Mouse (Mus musculus): Measurements from ENCODE around the gene Ust. TPM values are rescaled to one million over a fixed set of nuclear protein-coding genes. Genes with fewer than 3 reads are reported as not detected.

Gene Ust
- polyA plus RNA-seq, 1 experiment from 2014 or later, result 4.1 TPM

DNA sequence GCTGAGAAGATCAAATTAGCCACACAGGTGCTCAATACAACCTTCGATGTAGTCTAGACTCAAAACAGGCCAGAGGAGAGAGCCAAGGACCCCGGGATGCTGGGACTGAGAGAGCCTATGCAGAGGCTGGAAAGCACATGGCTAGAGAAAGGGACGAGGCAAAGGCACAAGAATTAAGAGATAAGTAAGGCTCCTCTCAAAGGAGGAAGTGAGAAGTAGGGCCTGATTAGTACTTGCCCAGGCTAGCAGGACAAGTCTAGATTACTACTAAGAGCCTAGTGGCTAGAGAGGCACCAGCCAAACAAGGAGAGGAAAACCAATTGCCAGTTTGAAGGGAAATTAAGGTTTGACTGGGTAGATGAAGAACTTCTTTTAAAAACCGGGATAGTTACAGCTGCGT, 241.5 kb downstream of the Ust start:
- H3K36me3 ChIP-seq, result no peaks in the 10 kb centered on the region
- H3K4me2 ChIP-seq, result no peak overlapping the region
- no peaks in the 10 kb centered on the region for H3K4me1 ChIP-seq (replicated peaks)
- no peak overlapping the region for H3K9ac ChIP-seq
- H3K27ac ChIP-seq, result no peak overlapping the region
- H3K9me3 ChIP-seq, result no peaks in the 10 kb centered on the region
- no peaks in the 10 kb centered on the region for H3K27me3 ChIP-seq
- 86% methylated on average over 5 of the region's 5 CpGs for WGBS
- no peak overlapping the region for H3K4me3 ChIP-seq
- ATAC-seq (ENCODE audit: low FRiP score), result no peak

DNA sequence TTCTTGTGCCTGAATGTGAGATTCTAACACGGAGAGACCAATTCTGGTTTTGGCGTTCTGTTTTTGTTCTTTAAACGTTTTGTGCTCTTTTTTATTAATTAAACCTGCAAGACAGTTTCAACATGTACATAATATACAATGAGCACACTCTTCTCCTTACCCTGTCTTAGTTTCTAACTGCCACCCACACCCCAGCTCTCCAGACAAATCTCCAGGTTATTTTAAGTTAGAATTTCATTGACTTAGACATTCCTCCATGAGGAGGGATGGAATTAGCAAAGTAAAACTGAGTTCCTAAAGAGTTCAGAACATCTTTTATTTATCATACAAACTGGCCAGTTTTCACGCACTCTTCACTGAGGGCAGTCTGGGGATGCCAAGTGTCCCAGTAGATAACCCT, 248.9 kb downstream of the Ust start:
- H3K27me3 ChIP-seq, result no peaks in the 10 kb centered on the region
- WGBS, result 86% methylated on average over 4 of the region's 4 CpGs
- H3K9ac ChIP-seq, result no peak overlapping the region
- H3K27ac ChIP-seq, result no peak overlapping the region
- H3K4me2 ChIP-seq, result no peak overlapping the region
- no peaks in the 10 kb centered on the region for H3K9me3 ChIP-seq
- H3K4me3 ChIP-seq, result no peak overlapping the region
- no peaks in the 10 kb centered on the region for H3K36me3 ChIP-seq
- no peaks in the 10 kb centered on the region for H3K4me1 ChIP-seq (replicated peaks)
- no peak for ATAC-seq (ENCODE audit: low FRiP score)

DNA sequence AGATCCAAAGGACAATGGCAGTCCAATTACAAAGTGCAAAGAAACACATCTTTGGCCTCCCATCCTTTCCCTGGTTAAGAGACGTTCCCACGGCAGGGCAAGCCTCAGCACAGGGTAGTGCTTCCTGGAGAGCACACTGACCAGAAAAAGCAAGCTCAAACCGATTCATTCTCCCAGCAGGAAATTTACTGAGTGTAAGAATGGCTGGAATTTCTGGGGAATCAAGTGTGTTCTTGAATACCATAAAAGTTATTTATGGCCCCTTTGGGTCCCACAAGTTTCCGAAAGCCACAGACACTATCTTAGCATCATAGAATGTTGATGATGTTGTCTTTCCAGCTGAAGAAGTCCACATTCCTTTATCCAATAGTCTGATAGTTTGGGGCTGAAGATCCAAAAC, 258.9 kb downstream of the Ust start:
- no peak for ATAC-seq (ENCODE audit: low FRiP score)
- WGBS, result 48% methylated on average over 4 of the region's 4 CpGs
- Histone ChIP-seq H3K4me3 (no peak overlapping the region), H3K9me3 (no peaks in the 10 kb centered on the region), H3K36me3 (no peaks in the 10 kb centered on the region), H3K4me2 (no peak overlapping the region), H3K4me1 (replicated peaks) (no peaks in the 10 kb centered on the region), H3K27me3 (no peaks in the 10 kb centered on the region), H3K27ac (no peak overlapping the region), H3K9ac (no peak overlapping the region)

DNA sequence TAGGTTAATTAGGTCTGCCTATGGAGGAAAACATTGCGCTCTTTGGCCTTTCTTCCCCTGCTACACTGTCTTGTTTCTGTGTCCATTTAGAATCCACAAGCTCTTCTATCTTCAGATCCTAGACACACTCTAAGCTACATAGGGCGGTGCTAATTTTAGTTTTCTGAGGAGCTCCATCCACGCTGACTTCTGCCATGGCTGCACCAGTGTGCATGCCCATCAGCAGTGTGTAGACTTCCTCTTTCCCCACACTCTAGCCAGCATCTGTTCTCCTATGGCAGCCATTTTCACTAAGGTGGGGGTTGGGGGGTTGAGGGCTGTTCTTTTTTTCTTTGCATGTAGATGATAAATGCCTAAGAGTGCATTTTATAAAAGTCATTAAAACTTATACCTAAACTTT, 268.6 kb downstream of the Ust start:
- Histone ChIP-seq H3K36me3 (no peaks in the 10 kb centered on the region), H3K27me3 (no peaks in the 10 kb centered on the region), H3K27ac (no peak overlapping the region), H3K4me3 (no peak overlapping the region), H3K4me1 (replicated peaks) (no peaks in the 10 kb centered on the region), H3K9me3 (no peaks in the 10 kb centered on the region), H3K9ac (no peak overlapping the region), H3K4me2 (no peak overlapping the region)
- 92% methylated on average over 3 of the region's 3 CpGs for whole genome bisulfite sequencing
- no peak for ATAC-seq (ENCODE audit: low FRiP score)

DNA sequence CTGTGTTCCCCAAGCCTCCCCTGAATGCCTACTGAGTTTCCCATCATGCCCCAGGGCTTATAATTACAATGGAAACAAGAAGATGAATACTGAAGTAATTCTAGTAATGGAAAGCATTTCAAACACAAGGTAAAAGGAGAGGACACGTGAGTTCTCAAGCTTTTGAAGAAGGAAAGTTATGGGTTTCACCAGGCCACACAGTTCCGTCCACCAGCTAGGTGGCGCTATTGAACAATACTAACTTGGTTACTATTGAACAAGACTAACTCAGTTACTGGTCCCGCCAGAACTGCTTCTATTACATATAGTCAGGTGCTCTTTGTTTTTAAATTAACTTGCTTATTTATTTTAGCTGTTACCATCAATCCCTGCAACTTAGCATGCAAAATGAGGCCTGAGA, 276.3 kb downstream of the Ust start:
- Histone ChIP-seq H3K9ac (no peak overlapping the region), H3K4me1 (replicated peaks) (no peaks in the 10 kb centered on the region), H3K9me3 (no peaks in the 10 kb centered on the region), H3K4me2 (no peak overlapping the region), H3K27ac (no peak overlapping the region), H3K4me3 (no peak overlapping the region), H3K27me3 (no peaks in the 10 kb centered on the region), H3K36me3 (no peaks in the 10 kb centered on the region)
- no peak for ATAC-seq (ENCODE audit: low FRiP score)
- 14% methylated on average over 4 of the region's 4 CpGs for whole genome bisulfite sequencing

DNA sequence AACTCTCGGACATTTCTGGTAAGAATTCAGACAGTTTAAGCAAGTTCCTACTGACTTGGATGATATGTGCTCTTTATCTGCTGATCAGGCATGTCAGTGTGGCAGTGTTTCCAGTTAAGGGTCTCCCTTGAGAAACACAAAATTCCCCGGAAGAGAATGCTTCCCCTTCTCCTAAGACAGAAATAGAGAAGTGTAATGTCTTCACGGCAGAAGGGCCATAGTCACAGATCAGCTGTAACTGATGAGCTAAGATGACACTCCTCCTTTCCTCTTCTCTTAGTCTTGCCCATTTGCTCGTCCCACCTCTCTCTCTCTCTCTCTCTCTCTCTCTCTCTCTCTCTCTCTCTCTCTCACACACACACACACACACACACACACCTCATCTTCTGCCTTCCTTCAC, 277.9 kb downstream of the Ust start:
- H3K27me3 ChIP-seq, result no peaks in the 10 kb centered on the region
- H3K36me3 ChIP-seq, result no peaks in the 10 kb centered on the region
- H3K9me3 ChIP-seq, result no peaks in the 10 kb centered on the region
- no peaks in the 10 kb centered on the region for H3K4me1 ChIP-seq (replicated peaks)
- no peak for ATAC-seq (ENCODE audit: low FRiP score)
- no peak overlapping the region for H3K9ac ChIP-seq
- WGBS, result 73% methylated on average over 3 of the region's 4 CpGs
- H3K27ac ChIP-seq, result no peak overlapping the region
- no peak overlapping the region for H3K4me2 ChIP-seq
- no peak overlapping the region for H3K4me3 ChIP-seq

DNA sequence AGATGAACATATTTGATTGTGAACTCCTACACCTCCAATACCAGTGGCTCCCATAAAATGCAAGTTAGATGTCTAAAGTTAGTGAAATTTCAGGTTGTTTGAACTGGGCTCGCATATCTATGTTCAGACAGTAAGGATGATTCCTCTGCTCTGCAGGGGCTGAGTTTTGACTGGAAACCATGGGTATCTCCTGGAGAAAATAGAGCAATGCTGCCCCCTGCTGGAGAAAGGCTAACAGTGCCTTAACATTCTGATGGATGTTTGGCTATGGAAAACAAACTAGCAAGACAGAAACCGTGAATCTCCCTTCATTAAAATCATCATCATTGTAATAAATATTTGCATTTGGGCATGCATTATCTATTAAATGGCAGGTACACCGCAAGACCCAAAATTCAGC, 278.4 kb downstream of the Ust start:
- ATAC-seq (ENCODE audit: low FRiP score), result peak; percentile 77; the same call in 1 of the 2 replicates
- Histone ChIP-seq H3K27ac (no peak overlapping the region), H3K36me3 (no peaks in the 10 kb centered on the region), H3K9me3 (no peaks in the 10 kb centered on the region), H3K4me2 (no peak overlapping the region), H3K27me3 (no peaks in the 10 kb centered on the region), H3K9ac (no peak overlapping the region), H3K4me3 (no peak overlapping the region), H3K4me1 (replicated peaks) (no peaks in the 10 kb centered on the region)
- 15% methylated on average over 3 of the region's 3 CpGs for WGBS

DNA sequence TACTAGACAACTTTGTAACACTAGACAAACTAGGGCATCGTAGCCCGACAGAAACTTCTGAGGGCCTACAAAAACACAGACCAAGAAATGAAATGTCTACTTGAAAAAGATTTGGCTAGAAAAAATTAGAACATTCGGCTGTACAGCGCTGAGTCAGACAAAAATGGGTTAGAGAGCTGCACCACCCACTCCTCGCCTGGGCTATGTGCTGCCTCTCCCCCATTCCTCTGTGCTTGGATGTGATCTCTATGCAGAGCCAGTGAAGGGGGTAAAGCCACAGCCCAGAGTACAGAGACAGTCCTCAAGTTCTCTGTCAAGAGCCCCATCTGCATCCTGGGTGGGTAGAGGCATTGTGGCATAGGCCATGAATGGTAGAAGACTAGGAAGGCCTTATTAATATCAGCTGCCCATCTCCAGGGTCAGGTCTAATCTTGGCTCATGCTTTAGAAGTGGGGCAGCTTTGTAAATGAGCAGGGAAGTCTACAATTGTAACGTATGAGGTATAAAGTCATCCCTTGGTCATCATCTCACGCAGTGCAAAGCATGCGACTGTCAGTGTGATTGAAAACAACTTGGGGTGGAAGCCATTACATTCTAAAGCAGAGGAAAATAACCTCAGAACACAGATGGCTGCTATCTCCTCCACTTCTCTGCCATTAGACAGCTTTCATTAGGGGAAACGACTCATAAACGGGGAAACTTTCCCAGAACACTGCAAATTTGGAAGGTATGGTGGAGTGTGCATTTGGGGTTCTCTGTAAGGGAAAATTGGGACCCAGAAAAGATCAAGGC, 281.6 kb downstream of the Ust start:
- H3K9me3 ChIP-seq, result no peaks in the 10 kb centered on the region
- ATAC-seq (ENCODE audit: low FRiP score), result no peak
- no peaks in the 10 kb centered on the region for H3K36me3 ChIP-seq
- no peak overlapping the region for H3K4me2 ChIP-seq
- no peak overlapping the region for H3K9ac ChIP-seq
- no peak overlapping the region for H3K4me3 ChIP-seq
- H3K4me1 ChIP-seq (replicated peaks), result no peaks in the 10 kb centered on the region
- 93% methylated on average over 10 of the region's 10 CpGs for WGBS
- no peak overlapping the region for H3K27ac ChIP-seq
- no peaks in the 10 kb centered on the region for H3K27me3 ChIP-seq

DNA sequence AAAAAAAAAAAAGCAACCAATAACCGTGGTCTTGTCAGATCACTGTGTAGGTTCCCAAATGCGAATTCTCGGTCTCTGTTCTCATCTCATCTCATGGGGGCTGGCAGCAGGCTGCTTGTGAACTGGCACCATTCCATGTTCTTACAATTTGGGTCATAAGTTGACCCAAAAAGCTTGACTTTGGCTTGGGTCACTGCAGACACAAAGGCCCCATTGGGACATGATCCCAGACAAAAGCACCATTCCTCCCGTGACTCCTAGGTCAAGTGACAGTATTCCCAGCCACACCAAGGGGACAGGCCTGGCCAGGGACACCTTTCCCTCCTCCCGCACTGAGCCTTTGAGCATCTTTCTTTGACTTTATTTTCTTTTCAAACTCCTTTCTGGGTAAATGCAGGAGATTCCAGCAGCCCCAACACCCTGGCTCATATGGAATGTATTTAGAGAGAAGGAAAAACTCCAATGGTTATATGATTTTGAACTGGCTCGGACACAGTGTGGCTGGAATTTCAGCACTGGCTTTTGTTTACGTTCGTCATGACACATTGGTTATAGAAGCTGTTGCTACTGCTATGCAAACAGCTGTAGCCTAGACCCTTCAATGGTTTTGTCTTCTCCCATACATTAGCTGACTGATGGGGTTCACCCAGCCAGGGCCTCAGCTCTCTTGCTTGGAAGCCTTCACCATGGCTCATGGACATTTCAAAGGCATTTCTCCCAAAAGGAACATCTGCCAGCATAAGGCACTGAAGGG, 285.3 kb downstream of the Ust start:
- H3K27me3 ChIP-seq, result no peaks in the 10 kb centered on the region
- H3K9me3 ChIP-seq, result no peaks in the 10 kb centered on the region
- no peak overlapping the region for H3K4me3 ChIP-seq
- no peaks in the 10 kb centered on the region for H3K4me1 ChIP-seq (replicated peaks)
- 76% methylated on average over 8 of the region's 8 CpGs for WGBS
- ATAC-seq (ENCODE audit: low FRiP score), result no peak
- H3K27ac ChIP-seq, result no peak overlapping the region
- H3K9ac ChIP-seq, result no peak overlapping the region
- H3K36me3 ChIP-seq, result no peaks in the 10 kb centered on the region
- H3K4me2 ChIP-seq, result no peak overlapping the region

DNA sequence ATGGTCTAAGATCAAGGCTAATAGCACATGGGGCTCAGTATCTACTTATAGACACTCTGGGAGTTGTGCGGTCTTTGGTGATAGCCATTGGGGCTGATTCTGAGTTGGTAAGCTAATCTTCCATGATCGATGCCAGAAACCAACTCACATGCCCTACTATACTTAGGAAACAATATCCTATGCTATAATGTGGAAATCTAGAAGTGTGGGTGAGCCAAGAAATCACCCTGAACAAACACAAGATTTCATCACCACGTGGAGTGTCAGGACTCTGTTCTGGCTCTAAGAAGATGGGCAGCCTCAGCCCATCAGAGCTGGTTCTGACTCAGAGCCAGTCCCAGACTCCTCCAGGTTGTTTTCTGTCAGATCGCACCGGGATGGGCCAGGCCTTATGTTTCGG, 286.1 kb downstream of the Ust start:
- Histone ChIP-seq H3K4me2 (no peak overlapping the region), H3K27ac (no peak overlapping the region), H3K27me3 (no peaks in the 10 kb centered on the region), H3K4me3 (no peak overlapping the region), H3K36me3 (no peaks in the 10 kb centered on the region), H3K9me3 (no peaks in the 10 kb centered on the region), H3K4me1 (replicated peaks) (no peaks in the 10 kb centered on the region), H3K9ac (no peak overlapping the region)
- WGBS, result 98% methylated on average over 6 of the region's 6 CpGs
- ATAC-seq (ENCODE audit: low FRiP score), result no peak

DNA sequence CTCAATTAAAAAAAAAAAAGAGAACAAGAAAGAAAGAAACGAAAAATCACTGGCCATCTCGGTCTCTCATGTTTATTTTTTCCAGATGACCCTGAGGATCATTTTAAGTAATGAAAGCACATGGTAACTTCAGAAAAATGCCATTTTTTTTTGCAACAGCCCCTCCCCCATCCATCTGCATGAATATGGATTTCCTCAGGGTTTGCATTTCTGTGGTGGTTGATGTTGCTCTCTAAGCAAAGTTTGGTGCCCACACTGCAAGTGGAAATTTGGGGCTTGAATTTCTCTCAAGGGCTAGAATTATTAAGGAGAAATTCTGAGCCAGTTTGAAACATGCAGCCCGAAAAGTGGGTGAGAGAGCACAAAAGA, 290.3 kb downstream of the Ust start:
- ATAC-seq (ENCODE audit: low FRiP score), result no peak
- Histone ChIP-seq H3K9ac (no peak overlapping the region), H3K4me2 (no peak overlapping the region), H3K4me3 (no peak overlapping the region), H3K36me3 (no peaks in the 10 kb centered on the region), H3K27ac (no peak overlapping the region), H3K4me1 (replicated peaks) (no peaks in the 10 kb centered on the region), H3K9me3 (no peaks in the 10 kb centered on the region), H3K27me3 (no peaks in the 10 kb centered on the region)
- WGBS, result 87% methylated on average over 3 of the region's 3 CpGs

DNA sequence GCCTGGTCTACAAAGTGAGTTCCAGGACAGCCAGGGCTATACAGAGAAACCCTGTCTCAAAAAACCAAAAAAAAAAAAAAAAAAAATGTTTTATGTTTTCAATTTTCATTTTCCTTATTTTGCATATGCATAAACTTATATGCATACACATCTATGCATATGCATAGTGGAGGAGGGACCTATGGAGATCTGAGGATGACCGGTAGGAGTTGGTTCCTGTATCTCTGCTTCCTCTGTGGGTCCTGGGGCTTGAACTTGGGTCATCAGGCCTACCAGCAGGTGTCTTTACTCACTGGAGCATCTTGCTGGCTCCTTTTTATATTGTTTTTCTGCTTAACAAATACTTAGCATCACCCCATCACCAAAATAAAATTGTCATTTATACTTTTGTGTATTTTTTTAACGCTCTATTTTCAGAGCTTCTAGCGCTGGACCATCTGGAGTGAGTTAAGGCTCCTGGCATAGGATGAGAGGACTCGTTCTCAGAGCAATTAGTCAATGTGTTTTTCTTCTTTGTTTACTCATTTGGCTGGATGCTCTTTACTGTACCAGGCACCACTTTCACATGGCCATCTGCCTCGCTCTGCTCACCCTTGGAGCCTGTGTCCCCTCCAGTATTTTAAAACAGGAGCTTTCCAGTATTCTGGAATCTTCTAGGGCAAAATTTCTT, 290.8 kb downstream of the Ust start:
- 67% methylated on average over 5 of the region's 5 CpGs for WGBS
- Histone ChIP-seq H3K4me3 (no peak overlapping the region), H3K4me2 (no peak overlapping the region), H3K27ac (no peak overlapping the region), H3K4me1 (replicated peaks) (no peaks in the 10 kb centered on the region), H3K27me3 (no peaks in the 10 kb centered on the region), H3K36me3 (no peaks in the 10 kb centered on the region), H3K9me3 (no peaks in the 10 kb centered on the region), H3K9ac (no peak overlapping the region)
- no peak for ATAC-seq (ENCODE audit: low FRiP score)

All from hindbrain, embryonic 13.5 days (tissue).